Mouse (Mus musculus) heart, embryonic 15.5 days (tissue): ENCODE results near the gene Gm38431. TPM values are rescaled to one million over a fixed set of nuclear protein-coding genes. Genes with fewer than 3 reads are reported as not detected.

Source experiments
- ATAC-seq: fragments of 200-750 bp; cut with Nextera tagmentation; replicated peaks from 2 replicates; pipeline ENCODE4 v1.8.0; 2017; ENCODE audit warnings: low read depth, moderate TSS enrichment; ENCODE audit not compliant: insufficient number of reproducible peaks, insufficient read depth, low FRiP score
- H3K27ac ChIP-seq: fragments of 300-500 bp; sonication (generic); 2 replicates; pipeline ENCODE4 v1.5.1; 2015; ENCODE audit warnings: mild to moderate bottlenecking, inconsistent platforms
- H3K27me3 ChIP-seq: fragments of 300-500 bp; sonication (generic); 2 replicates; pipeline ENCODE4 v1.6.1; 2015; ENCODE audit warnings: inconsistent platforms
- H3K36me3 ChIP-seq: fragments of 300-500 bp; sonication (generic); 2 replicates; pipeline ENCODE4 v1.6.1; 2015; ENCODE audit warnings: mild to moderate bottlenecking, inconsistent platforms
- H3K4me1 ChIP-seq: fragments of 300-500 bp; sonication (generic); replicated peaks from 2 replicates; pipeline ENCODE4 v1.6.1; 2015; ENCODE audit warnings: inconsistent platforms
- H3K4me2 ChIP-seq: fragments of 300-500 bp; sonication (generic); 2 replicates; pipeline ENCODE4 v1.6.1; 2015; ENCODE audit warnings: inconsistent platforms, mild to moderate bottlenecking, moderate library complexity
- H3K4me3 ChIP-seq: fragments of 300-500 bp; sonication (generic); 2 replicates; pipeline ENCODE4 v1.5.1; 2015; ENCODE audit warnings: mild to moderate bottlenecking, inconsistent platforms
- H3K9ac ChIP-seq: fragments of 300-500 bp; sonication (generic); 2 replicates; pipeline ENCODE4 v1.6.1; 2015; ENCODE audit warnings: mild to moderate bottlenecking, inconsistent platforms
- H3K9me3 ChIP-seq: fragments of 300-500 bp; sonication (generic); replicated peaks from 2 replicates; pipeline ENCODE4 v1.6.1; 2016; ENCODE audit warnings: inconsistent platforms
- WGBS: fragments of 180-500 bp; shearing (Covaris S2); methylation state at CpG from one replicate; pipeline ENCODE4 v1.1.7; 2015; ENCODE audit warnings: mixed read lengths; 5-methylcytosine and 5-hydroxymethylcytosine counted together
- polyA plus RNA-seq: library from polyadenylated mRNA; unstranded; fragments of >200 nt; fragmentation: Nextera tagmentation; extraction: Ambion mirVana; gene quantifications from 2 replicates; pipeline ENCODE4 v1.2.1, GENCODE M21; 2015

Gene Gm38431
- polyA plus RNA-seq, 1 experiment from 2014 or later, result 1.1 TPM

GRCm38 (mm10) chr9:21126259-21126627 lies 34.4 kb upstream of the Gm38431 start:
- ATAC-seq, result peak; percentile 76
- H3K36me3 ChIP-seq, result peaks cover 21% of the 10 kb centered on the region
- no peak overlapping the region for H3K9ac ChIP-seq
- H3K27ac ChIP-seq, result peak overlapping the region; percentile 86
- WGBS, result 20% methylated on average over 2 of the region's 2 CpGs
- no peaks in the 10 kb centered on the region for H3K9me3 ChIP-seq
- no peak overlapping the region for H3K4me3 ChIP-seq
- peaks cover 24% of the 10 kb centered on the region for H3K4me1 ChIP-seq
- no peak overlapping the region for H3K4me2 ChIP-seq
- no peaks in the 10 kb centered on the region for H3K27me3 ChIP-seq

- no peak for ATAC-seq
These were observed 33.9 kb upstream of the Gm38431 start for GRCm38 (mm10) chr9:21125502-21126258.

GRCm38 (mm10) chr9:21124837-21125236 lies 33.0 kb upstream of the Gm38431 start:
- no peaks in the 10 kb centered on the region for H3K9me3 ChIP-seq
- no peak for ATAC-seq
- H3K9ac ChIP-seq, result no peak overlapping the region
- peaks cover 34% of the 10 kb centered on the region for H3K36me3 ChIP-seq
- no peak overlapping the region for H3K27ac ChIP-seq
- no peak overlapping the region for H3K4me3 ChIP-seq
- WGBS, result 86% methylated on average over 5 of the region's 5 CpGs
- H3K27me3 ChIP-seq, result no peaks in the 10 kb centered on the region
- H3K4me2 ChIP-seq, result no peak overlapping the region
- peaks cover 18% of the 10 kb centered on the region for H3K4me1 ChIP-seq

More at GRCm38 (mm10) chr9:21125502-21126258, 33.9 kb upstream of the Gm38431 start:
- H3K9me3 ChIP-seq, result no peaks in the 10 kb centered on the region
- no peaks in the 10 kb centered on the region for H3K27me3 ChIP-seq
- peak overlapping the region; percentile 86 for H3K27ac ChIP-seq
- 71% methylated on average over 9 of the region's 9 CpGs for WGBS
- peaks cover 26% of the 10 kb centered on the region for H3K36me3 ChIP-seq
- no peak overlapping the region for H3K9ac ChIP-seq
- no peak overlapping the region for H3K4me2 ChIP-seq
- peaks cover 24% of the 10 kb centered on the region for H3K4me1 ChIP-seq
- H3K4me3 ChIP-seq, result no peak overlapping the region

GRCm38 (mm10) chr9:21121483-21121882 lies 29.7 kb upstream of the Gm38431 start:
- Histone ChIP-seq H3K4me3 (no peak overlapping the region), H3K9me3 (no peaks in the 10 kb centered on the region), H3K4me1 (peaks cover 12% of the 10 kb centered on the region), H3K36me3 (peaks cover 35% of the 10 kb centered on the region), H3K27ac (no peak overlapping the region), H3K27me3 (no peaks in the 10 kb centered on the region), H3K4me2 (no peak overlapping the region), H3K9ac (no peak overlapping the region)
- no peak for ATAC-seq
- 76% methylated on average over 16 of the region's 16 CpGs for WGBS

- H3K4me1 ChIP-seq, result no peaks in the 10 kb centered on the region
- H3K9me3 ChIP-seq, result no peaks in the 10 kb centered on the region
- no peak overlapping the region for H3K4me3 ChIP-seq
- no peak for ATAC-seq
- peaks cover 23% of the 10 kb centered on the region; the same call in 1 of the 2 replicates for H3K36me3 ChIP-seq
- H3K4me2 ChIP-seq, result no peak overlapping the region
- 78% methylated on average over 6 of the region's 6 CpGs for WGBS
- H3K27ac ChIP-seq, result no peak overlapping the region
- H3K9ac ChIP-seq, result no peak overlapping the region
- H3K27me3 ChIP-seq, result no peaks in the 10 kb centered on the region
These were observed 25.3 kb upstream of the Gm38431 start for GRCm38 (mm10) chr9:21117073-21117472.

- Histone ChIP-seq H3K4me1 (no peaks in the 10 kb centered on the region), H3K27me3 (no peaks in the 10 kb centered on the region), H3K36me3 (peaks cover 7% of the 10 kb centered on the region; the same call in 1 of the 2 replicates), H3K9ac (no peak overlapping the region), H3K27ac (no peak overlapping the region), H3K9me3 (no peaks in the 10 kb centered on the region), H3K4me2 (no peak overlapping the region), H3K4me3 (no peak overlapping the region)
- 79% methylated on average over 8 of the region's 8 CpGs for WGBS
- ATAC-seq, result no peak
These were observed 23.3 kb upstream of the Gm38431 start for GRCm38 (mm10) chr9:21115105-21115504.

- H3K4me1 ChIP-seq, result no peaks in the 10 kb centered on the region
- 82% methylated on average over 7 of the region's 7 CpGs for WGBS
- H3K4me2 ChIP-seq, result no peak overlapping the region
- no peak overlapping the region for H3K27ac ChIP-seq
- ATAC-seq, result no peak
- no peak overlapping the region for H3K4me3 ChIP-seq
- peaks cover 3% of the 10 kb centered on the region; the same call in 1 of the 2 replicates for H3K36me3 ChIP-seq
- no peaks in the 10 kb centered on the region for H3K9me3 ChIP-seq
- H3K27me3 ChIP-seq, result no peaks in the 10 kb centered on the region
- H3K9ac ChIP-seq, result no peak overlapping the region
These were observed 22.4 kb upstream of the Gm38431 start for GRCm38 (mm10) chr9:21114190-21114589.

GRCm38 (mm10) chr9:21113751-21114150 lies 22.0 kb upstream of the Gm38431 start:
- Histone ChIP-seq H3K9me3 (no peaks in the 10 kb centered on the region), H3K36me3 (peaks cover 6% of the 10 kb centered on the region; the same call in 1 of the 2 replicates), H3K4me2 (no peak overlapping the region), H3K27me3 (no peaks in the 10 kb centered on the region), H3K4me3 (no peak overlapping the region), H3K27ac (no peak overlapping the region), H3K4me1 (no peaks in the 10 kb centered on the region), H3K9ac (no peak overlapping the region)
- 85% methylated on average over 6 of the region's 6 CpGs for WGBS
- ATAC-seq, result no peak

- no peaks in the 10 kb centered on the region for H3K27me3 ChIP-seq
- no peak for ATAC-seq
- H3K4me3 ChIP-seq, result no peak overlapping the region
- H3K9me3 ChIP-seq, result no peaks in the 10 kb centered on the region
- H3K9ac ChIP-seq, result no peak overlapping the region
- H3K4me1 ChIP-seq, result no peaks in the 10 kb centered on the region
- H3K4me2 ChIP-seq, result no peak overlapping the region
- no peak overlapping the region for H3K27ac ChIP-seq
- H3K36me3 ChIP-seq, result peaks cover 10% of the 10 kb centered on the region; the same call in 1 of the 2 replicates
- 51% methylated on average over 23 of the region's 23 CpGs for WGBS
These were observed 15.9 kb upstream of the Gm38431 start for GRCm38 (mm10) chr9:21107607-21108237.

GRCm38 (mm10) chr9:21105760-21106564 lies 14.2 kb upstream of the Gm38431 start:
- peaks cover 10% of the 10 kb centered on the region; the same call in 1 of the 2 replicates for H3K36me3 ChIP-seq
- 65% methylated on average over 5 of the region's 5 CpGs for WGBS
- no peak overlapping the region for H3K4me2 ChIP-seq
- no peak for ATAC-seq
- H3K4me3 ChIP-seq, result no peak overlapping the region
- H3K4me1 ChIP-seq, result no peaks in the 10 kb centered on the region
- no peaks in the 10 kb centered on the region for H3K9me3 ChIP-seq
- no peaks in the 10 kb centered on the region for H3K27me3 ChIP-seq
- H3K9ac ChIP-seq, result no peak overlapping the region
- no peak overlapping the region for H3K27ac ChIP-seq

GRCm38 (mm10) chr9:21104814-21105213 lies 13.0 kb upstream of the Gm38431 start:
- H3K9ac ChIP-seq, result no peak overlapping the region
- no peaks in the 10 kb centered on the region for H3K27me3 ChIP-seq
- H3K36me3 ChIP-seq, result peaks cover 10% of the 10 kb centered on the region; the same call in 1 of the 2 replicates
- H3K4me2 ChIP-seq, result no peak overlapping the region
- no peak for ATAC-seq
- H3K9me3 ChIP-seq, result no peaks in the 10 kb centered on the region
- no peak overlapping the region for H3K27ac ChIP-seq
- H3K4me3 ChIP-seq, result no peak overlapping the region
- 86% methylated on average over 6 of the region's 6 CpGs for WGBS
- 0 out of 2 replicates have a peak, but pooled peaks cover 3% of the 10 kb centered on the region for H3K4me1 ChIP-seq
